Mouse (Mus musculus) liver, adult 2 months (tissue): ENCODE measurements around the gene Nudc. TPM values are rescaled to one million over a fixed set of nuclear protein-coding genes. Genes with fewer than 3 reads are reported as not detected.

Experiments
- DNase-seq: peaks from one replicate; pipeline ENCODE4 v3.0.0-alpha.2; 2011; ENCODE audit warnings: low read depth, low spot score; ENCODE audit errors: extremely low read depth
- H3K27ac ChIP-seq: fragments of 200-500 bp; replicated peaks from 2 replicates; pipeline ENCODE4 v1.5.1; 2012; ENCODE audit warnings: low read depth, mild to moderate bottlenecking, control low read depth, inconsistent platforms, low read length; ENCODE audit not compliant: insufficient read depth
- H3K27me3 ChIP-seq: fragments of 200-500 bp; 2 replicates; pipeline ENCODE4 v1.6.1; 2012; ENCODE audit warnings: mild to moderate bottlenecking, moderate library complexity, low read length, inconsistent platforms; ENCODE audit not compliant: control insufficient read depth, insufficient read depth
- H3K36me3 ChIP-seq: fragments of 200-500 bp; 2 replicates; pipeline ENCODE4 v1.6.1; 2012; ENCODE audit warnings: low read length, inconsistent platforms; ENCODE audit not compliant: control insufficient read depth, insufficient read depth
- H3K4me1 ChIP-seq: fragments of 200-500 bp; 2 replicates; pipeline ENCODE4 v1.6.1; 2011; ENCODE audit warnings: low read length; ENCODE audit not compliant: control insufficient read depth, insufficient read depth
- H3K4me3 ChIP-seq: fragments of 200-500 bp; 2 replicates; pipeline ENCODE4 v1.5.1; 2011; ENCODE audit warnings: low read depth, mild to moderate bottlenecking, control low read depth, low read length, moderate library complexity; ENCODE audit not compliant: insufficient read depth
- H3K79me2 ChIP-seq: fragments of 200-500 bp; 2 replicates; pipeline ENCODE4 v1.6.1; 2012; ENCODE audit warnings: inconsistent platforms, mild to moderate bottlenecking, low read length, moderate library complexity; ENCODE audit not compliant: control insufficient read depth, insufficient read depth
- H3K9ac ChIP-seq: fragments of 200-500 bp; 2 replicates; pipeline ENCODE4 v1.6.1; 2012; ENCODE audit warnings: low read depth, mild to moderate bottlenecking, control low read depth, inconsistent platforms, low read length
- CTCF ChIP-seq: fragments of 200-500 bp; IDR thresholded peaks from 2 replicates; pipeline ENCODE4 v1.5.1; 2011; ENCODE audit warnings: low read depth, low read length, control low read depth
- POLR2A ChIP-seq: fragments of 200-500 bp; IDR thresholded peaks from 2 replicates; pipeline ENCODE4 v1.6.1; 2011; ENCODE audit warnings: low read length, control low read depth; ENCODE audit not compliant: insufficient read depth; ENCODE audit errors: extremely low read depth
- WGBS: fragments of 180-500 bp; shearing (Covaris S2); methylation state at CpG from one replicate; pipeline ENCODE4 v1.1.7; 2018; 5-methylcytosine and 5-hydroxymethylcytosine counted together
- polyA plus RNA-seq: library from polyadenylated mRNA; depleted of rRNA; stranded (reverse); fragments of >200 nt; gene quantifications from 2 replicates; pipeline ENCODE4 v1.2.3, GENCODE M21; 2012
- total RNA-seq: library from RNA; depleted of rRNA; stranded (reverse); fragments of >200 nt; gene quantifications from 2 replicates; pipeline ENCODE4 v1.2.3, GENCODE M21; 2014

The Nudc gene
- total and polyA plus RNA-seq, 2 experiments: 48.7 to 50.6 TPM

DNA sequence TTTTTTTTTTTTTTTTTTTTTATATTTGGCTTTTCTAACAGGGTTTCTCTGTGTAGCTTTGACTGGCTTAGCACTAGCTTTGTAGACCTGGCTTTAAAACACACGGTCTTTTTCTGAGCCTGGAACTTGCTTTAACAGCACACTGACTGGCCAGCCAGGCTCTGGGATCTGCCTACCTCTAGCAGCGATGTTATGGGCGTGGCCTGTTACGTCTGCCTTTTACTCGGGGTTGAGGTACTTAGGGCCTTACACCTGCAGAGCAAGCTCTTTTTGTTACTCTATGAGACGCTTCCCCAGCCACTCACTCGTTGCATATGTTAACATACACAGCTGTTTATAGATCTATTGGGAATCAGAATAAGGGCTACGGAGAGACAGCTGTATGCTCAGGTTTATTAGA is 21.5 kb upstream of the Nudc start:
- peaks cover 19% of the 10 kb centered on the region for H3K4me1 ChIP-seq
- WGBS: 47% methylated on average over 8 of the region's 8 CpGs
- peak; percentile 66 for DNase-seq
- no peak overlapping the region for H3K9ac ChIP-seq
- H3K36me3 ChIP-seq: no peaks in the 10 kb centered on the region
- H3K4me3 ChIP-seq: no peak overlapping the region
- H3K27me3 ChIP-seq: no peaks in the 10 kb centered on the region
- no peak overlapping the region for H3K27ac ChIP-seq
- H3K79me2 ChIP-seq: no peaks in the 10 kb centered on the region
- TF ChIP-seq CTCF: no peak

GRCm38 (mm10) chr4:133563123-133563571 is 17.4 kb upstream of the Nudc start:
- Histone ChIP-seq H3K79me2 (no peaks in the 10 kb centered on the region), H3K9ac (peak overlapping the region; percentile 51), H3K36me3 (no peaks in the 10 kb centered on the region), H3K4me3 (no peak overlapping the region), H3K27me3 (no peaks in the 10 kb centered on the region), H3K4me1 (peaks cover 34% of the 10 kb centered on the region), H3K27ac (peak overlapping the region; percentile 85)
- no peak for TF ChIP-seq CTCF
- 0 out of 2 replicates have a peak, but pooled peaks have one; percentile 21 for TF ChIP-seq POLR2A
- DNase-seq: peak; percentile 99
- WGBS: 11% methylated on average over 11 of the region's 11 CpGs

DNA sequence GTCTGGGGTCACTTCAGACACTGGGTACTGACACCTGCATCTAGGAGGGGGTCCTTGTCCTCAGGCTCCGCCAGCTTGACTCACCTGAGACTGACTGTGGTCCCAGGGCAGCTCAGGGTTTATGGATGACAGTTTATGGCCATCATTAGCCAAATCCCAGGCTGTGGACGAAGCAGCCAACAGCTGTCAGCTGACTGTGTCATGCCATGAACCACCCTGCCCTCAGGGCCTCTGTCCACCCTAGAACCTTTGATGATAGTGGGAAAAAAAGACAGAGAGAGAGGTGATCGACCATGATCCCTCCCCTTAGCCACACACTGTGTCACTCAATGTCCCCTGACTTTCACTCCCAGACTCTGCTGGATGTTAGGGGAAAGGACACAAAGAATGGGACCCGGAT is 15.8 kb upstream of the Nudc start:
- WGBS: 37% methylated on average over 4 of the region's 4 CpGs
- Histone ChIP-seq H3K36me3 (no peaks in the 10 kb centered on the region), H3K4me1 (peaks cover 39% of the 10 kb centered on the region), H3K4me3 (no peak overlapping the region), H3K27ac (peak overlapping the region; percentile 41), H3K9ac (no peak overlapping the region), H3K79me2 (no peaks in the 10 kb centered on the region), H3K27me3 (no peaks in the 10 kb centered on the region)
- TF ChIP-seq CTCF (no peak), POLR2A (no peak)
- DNase-seq: peak; percentile 86

- peak; percentile 92 for DNase-seq
- Histone ChIP-seq H3K9ac (no peak overlapping the region), H3K4me1 (peaks cover 42% of the 10 kb centered on the region), H3K36me3 (no peaks in the 10 kb centered on the region), H3K4me3 (no peak overlapping the region), H3K79me2 (no peaks in the 10 kb centered on the region), H3K27me3 (no peaks in the 10 kb centered on the region), H3K27ac (peak overlapping the region; percentile 95)
- 0 out of 2 replicates have a peak, but pooled peaks have one; percentile 12 for TF ChIP-seq POLR2A
- TF ChIP-seq CTCF: no peak
- WGBS: 32% methylated on average over 4 of the region's 4 CpGs
Observed at GRCm38 (mm10) chr4:133559846-133560245, 14.1 kb upstream of the Nudc start.

GRCm38 (mm10) chr4:133557041-133557717 is 11.4 kb upstream of the Nudc start:
- Histone ChIP-seq H3K36me3 (no peaks in the 10 kb centered on the region), H3K4me3 (peak overlapping the region; percentile 6), H3K27ac (peak overlapping the region; percentile 69), H3K27me3 (no peaks in the 10 kb centered on the region), H3K9ac (peak overlapping the region; percentile 21), H3K4me1 (peaks cover 34% of the 10 kb centered on the region), H3K79me2 (peaks cover 9% of the 10 kb centered on the region; the same call in 1 of the 2 replicates)
- DNase-seq: peak; percentile 99
- 15% methylated on average over 10 of the region's 10 CpGs for WGBS
- TF ChIP-seq CTCF (no peak), POLR2A (peak; percentile 76; the same call in 1 of the 2 replicates)
